ENCODE assay signal across 10 mouse cellular contexts in genomic region chr3:122208296-122209225, GRCm38 (mm10). TPM values are rescaled to one million over a fixed set of nuclear protein-coding genes. Genes with fewer than 3 reads are reported as not detected.
A peak's percentile ranks its signal among the peaks of the same experiment; 100 is the strongest.
DNase-seq lines count a peak whose midpoint lies in the region; ATAC-seq and TF ChIP-seq lines count a peak whose summit lies in the region.
"Had no signal": no experiment of that assay in that cellular context is flagged by ENCODE, and none has a peak within 500 bp of the region (broad histone marks: within the 10 kb centered on the region; RNA-seq: fewer than 3 reads in every experiment).

No protein-coding gene starts in this region.

- DNase-seq in heart, adult 11 months: peak; percentile 79
- DNase-seq in heart, adult 2 months: no peak
- no peak for DNase-seq in lung, postnatal 36 days
- no peak for DNase-seq in retina, embryonic 14.5 days (ENCODE audit: low spot score)
- DNase-seq in hindbrain, embryonic 10.5 days (ENCODE audit: low spot score): no peak
- DNase-seq: embryo, embryonic 11 days had no signal

- no peak for TF ChIP-seq CTCF in heart, adult 2 months (IDR thresholded peaks at IDR 0.05)

- intact Hi-C loops in heart, adult 2 months (cut with DNase I): no loop called here

- no peaks in the 10 kb centered on the region for H3K27me3 ChIP-seq in heart, adult 2 months (ENCODE audit: control insufficient read depth, insufficient read depth, low read length)
- no peaks in the 10 kb centered on the region for H3K27me3 ChIP-seq in lung, embryonic 16.5 days (ENCODE audit: control insufficient read depth, insufficient read depth, low read depth, low read length)
- H3K27me3 ChIP-seq in hindbrain, embryonic 10.5 days (ENCODE audit: insufficient read depth, poor library complexity, severe bottlenecking): no peaks in the 10 kb centered on the region
- H3K27me3 ChIP-seq: lung, embryonic 15.5 days had no signal

- H3K4me1 ChIP-seq in heart, adult 2 months (ENCODE audit: control insufficient read depth, insufficient read depth, low read length): no peaks in the 10 kb centered on the region
- 0 out of 2 replicates have a peak, but pooled peaks cover 4% of the 10 kb centered on the region for H3K4me1 ChIP-seq in lung, embryonic 16.5 days (replicated peaks; ENCODE audit: control insufficient read depth, insufficient read depth, low read length)
- peaks cover 4% of the 10 kb centered on the region; the same call in 1 of the 2 replicates for H3K4me1 ChIP-seq in hindbrain, embryonic 10.5 days (replicated peaks)

- H3K36me3 ChIP-seq in heart, adult 2 months (ENCODE audit: control insufficient read depth, insufficient read depth, low read length): no peaks in the 10 kb centered on the region
- no peaks in the 10 kb centered on the region for H3K36me3 ChIP-seq in lung, embryonic 16.5 days (ENCODE audit: control insufficient read depth, insufficient read depth, low read length)
- H3K36me3 ChIP-seq in hindbrain, embryonic 10.5 days: no peaks in the 10 kb centered on the region
- H3K36me3 ChIP-seq: lung, embryonic 15.5 days had no signal

- no peak overlapping the region for H3K4me3 ChIP-seq in heart, adult 2 months
- no peak overlapping the region for H3K4me3 ChIP-seq in lung, embryonic 16.5 days (ENCODE audit: low read length)
- H3K4me3 ChIP-seq in hindbrain, embryonic 10.5 days: no peak overlapping the region
- H3K4me3 ChIP-seq: lung, embryonic 15.5 days had no signal

- H3K9me3 ChIP-seq in lung, embryonic 16.5 days (ENCODE audit: control insufficient read depth, low read length): no peaks in the 10 kb centered on the region
- no peaks in the 10 kb centered on the region for H3K9me3 ChIP-seq in hindbrain, embryonic 10.5 days
- H3K9me3 ChIP-seq: lung, embryonic 15.5 days had no signal

- WGBS in heart, adult 2 months: 71% methylated on average over 15 of the region's 15 CpGs
- 65% methylated on average over 15 of the region's 15 CpGs for WGBS in lung, embryonic 16.5 days
- WGBS in hindbrain, embryonic 10.5 days: 87% methylated on average over 15 of the region's 15 CpGs

- H3K4me2 ChIP-seq in lung, embryonic 16.5 days (ENCODE audit: low read depth, low read length): peak overlapping the region; percentile 7; the same call in 1 of the 2 replicates
- H3K4me2 ChIP-seq: lung, embryonic 15.5 days had no signal

- no peaks in the 10 kb centered on the region for H3K79me2 ChIP-seq in heart, adult 2 months (replicated peaks; ENCODE audit: control insufficient read depth, insufficient read depth, low read length)

- H3K27ac ChIP-seq in heart, adult 2 months: no peak overlapping the region
- no peak overlapping the region for H3K27ac ChIP-seq in lung, embryonic 16.5 days (ENCODE audit: low read length)
- H3K27ac ChIP-seq in hindbrain, embryonic 10.5 days: no peak overlapping the region
- H3K27ac ChIP-seq: lung, embryonic 15.5 days had no signal

- no peak for TF ChIP-seq EP300 in heart, adult 2 months (IDR thresholded peaks at IDR 0.05; ENCODE audit: insufficient read depth, low read depth, low read length)

- no peak for ATAC-seq in lung, embryonic 16.5 days (ENCODE audit: low read depth)
- ATAC-seq in granulocyte monocyte progenitor cell, adult 5-6 weeks (replicated peaks; ENCODE audit: poor library complexity, severe bottlenecking): 0 out of 2 replicates have a peak, but pooled peaks have one; percentile 18
- no peak for ATAC-seq in CD4-positive, CD25-positive, alpha-beta regulatory T cell, adult 4 months

- no peak for TF ChIP-seq POLR2A in heart, adult 2 months (IDR thresholded peaks at IDR 0.05; ENCODE audit: insufficient read depth, low read depth, low read length)

- H3K9ac ChIP-seq in heart, adult 2 months (ENCODE audit: low read depth, low read length): no peak overlapping the region
- H3K9ac ChIP-seq in lung, embryonic 16.5 days (ENCODE audit: low read length): no peak overlapping the region
- H3K9ac ChIP-seq: lung, embryonic 15.5 days had no signal

RNA-seq across cellular contexts. Expression of gene Gclm, which starts 36.8 kb away (rescaled TPM):
- 10 to 100 TPM; 44.8 to 51.4 TPM for total RNA-seq in heart, adult 2 months (2021)
- polyA plus RNA-seq in heart, adult 2 months (2012; rRNA removed): 20.7 and 22.5 TPM in 2 replicates
- polyA plus RNA-seq in lung, embryonic 16.5 days (2015; fragmentation: Nextera tagmentation; extraction: Ambion mirVana): 72.9 and 78.0 TPM in 2 replicates
- total RNA-seq in granulocyte monocyte progenitor cell, adult 5-6 weeks (2014; fragmentation: Nextera tagmentation): 74.4 and 94.6 TPM in 2 replicates
- 37.8 and 46.7 TPM in 2 replicates for total RNA-seq in granulocyte monocyte progenitor cell, adult 5-6 weeks (2017)
- polyA plus RNA-seq in CD4-positive, CD25-positive, alpha-beta regulatory T cell, adult 4 months (2017; shearing (Covaris generic)): 10 to 100 TPM in 1 of 2 experiments, 1 to 10 TPM in 1; 7.8 to 11.4 TPM
- polyA plus RNA-seq in hindbrain, embryonic 10.5 days (2016; fragmentation: Nextera tagmentation; extraction: Ambion mirVana): 44.3 and 51.2 TPM in 2 replicates
